Mouse (Mus musculus) adrenal gland, adult (tissue): ENCODE data around the gene Cic.
A peak's percentile ranks its signal among the peaks of the same experiment; 100 is the strongest.

Experiments used
- DNase-seq, 2 experiments: peaks; one replicate each; pipeline ENCODE4 v3.0.0; 2022 to 2023; ENCODE audit warnings: low spot score in 1 of 2; ENCODE audit not compliant: inconsistent age in 2 of 2

Cic gene

GRCm38 (mm10) chr7:25281734-25282601, 14.5 kb downstream of the Cic start:
- DNase-seq: peak; percentile 99 to 100

GRCm38 (mm10) chr7:25282731-25283211, 15.3 kb downstream of the Cic start:
- DNase-seq: peak; percentile 81 to 89

GRCm38 (mm10) chr7:25283637-25284036, 16.1 kb downstream of the Cic start:
- peak; percentile 45 to 69 for DNase-seq

GRCm38 (mm10) chr7:25284171-25284570, 16.7 kb downstream of the Cic start:
- no peak for DNase-seq

GRCm38 (mm10) chr7:25284766-25285165, 17.3 kb downstream of the Cic start:
- peak in 1 of 2 experiments; percentile 29 for DNase-seq

GRCm38 (mm10) chr7:25285511-25286238, 18.2 kb downstream of the Cic start:
- DNase-seq: no peak

- no peak for DNase-seq
Measured at GRCm38 (mm10) chr7:25286989-25287388, 19.5 kb downstream of the Cic start.

GRCm38 (mm10) chr7:25288011-25288410, 20.5 kb downstream of the Cic start:
- no peak for DNase-seq

GRCm38 (mm10) chr7:25288721-25289120, 21.2 kb downstream of the Cic start:
- no peak for DNase-seq

- DNase-seq: no peak
Measured at GRCm38 (mm10) chr7:25289925-25290324, 22.4 kb downstream of the Cic start.

- no peak for DNase-seq
Measured at GRCm38 (mm10) chr7:25290463-25290862, 23.0 kb downstream of the Cic start.

GRCm38 (mm10) chr7:25290911-25291310, 23.4 kb downstream of the Cic start:
- peak; percentile 42 to 74 for DNase-seq

GRCm38 (mm10) chr7:25292107-25292506, 24.6 kb downstream of the Cic start:
- no peak for DNase-seq

GRCm38 (mm10) chr7:25293191-25293739, 25.8 kb downstream of the Cic start:
- DNase-seq: no peak

- DNase-seq: no peak
Measured at GRCm38 (mm10) chr7:25294495-25294894, 27.0 kb downstream of the Cic start.

- no peak for DNase-seq
Measured at GRCm38 (mm10) chr7:25294960-25295722, 27.6 kb downstream of the Cic start.

GRCm38 (mm10) chr7:25296945-25297453, 29.5 kb downstream of the Cic start:
- DNase-seq: peak in 1 of 2 experiments; percentile 67

- peak; percentile 85 to 92 for DNase-seq
Measured at GRCm38 (mm10) chr7:25297454-25298325, 30.2 kb downstream of the Cic start, which contains the start of gene Pafah1b3. Gene Pafah1b3, minus strand, starts transcription at chr7:25297986.

- DNase-seq: no peak
Measured at GRCm38 (mm10) chr7:25301063-25301462, 33.6 kb downstream of the Cic start, which contains the start of gene Prr19. Gene Prr19, plus strand, starts transcription at chr7:25301411.
